Mouse (Mus musculus) hindbrain, embryonic 12.5 days (tissue): ENCODE results near the gene Wipf3. TPM values are rescaled to one million over a fixed set of nuclear protein-coding genes. Genes with fewer than 3 reads are reported as not detected.

Source experiments
- ATAC-seq: fragments of 200-750 bp; cut with Nextera tagmentation; 2 replicates; pipeline ENCODE4 v1.8.0; 2017; ENCODE audit warnings: moderate TSS enrichment; ENCODE audit not compliant: low FRiP score
- H3K27ac ChIP-seq: fragments of 300-500 bp; sonication (generic); 2 replicates; pipeline ENCODE4 v1.5.1; 2016; ENCODE audit warnings: mild to moderate bottlenecking
- H3K27me3 ChIP-seq: fragments of 300-500 bp; sonication (generic); 2 replicates; pipeline ENCODE4 v1.6.1; 2016; ENCODE audit warnings: mild to moderate bottlenecking
- H3K36me3 ChIP-seq: fragments of 300-500 bp; sonication (generic); 2 replicates; pipeline ENCODE4 v1.6.1; 2016; ENCODE audit warnings: mild to moderate bottlenecking
- H3K4me1 ChIP-seq: fragments of 300-500 bp; sonication (generic); 2 replicates; pipeline ENCODE4 v1.6.1; 2016
- H3K4me2 ChIP-seq: fragments of 300-500 bp; sonication (generic); replicated peaks from 2 replicates; pipeline ENCODE4 v1.6.1; 2016; ENCODE audit warnings: mild to moderate bottlenecking
- H3K4me3 ChIP-seq: fragments of 300-500 bp; sonication (generic); 2 replicates; pipeline ENCODE4 v1.5.1; 2016; ENCODE audit warnings: mild to moderate bottlenecking
- H3K9ac ChIP-seq: fragments of 300-500 bp; sonication (generic); 2 replicates; pipeline ENCODE4 v1.6.1; 2016; ENCODE audit warnings: mild to moderate bottlenecking, moderate library complexity
- H3K9me3 ChIP-seq: fragments of 300-500 bp; sonication (generic); replicated peaks from 2 replicates; pipeline ENCODE4 v1.6.1; 2016; ENCODE audit warnings: mild to moderate bottlenecking
- WGBS: fragments of 180-500 bp; shearing (Covaris S2); methylation state at CpG from one replicate; pipeline ENCODE4 v1.1.7; 2016; 5-methylcytosine and 5-hydroxymethylcytosine counted together
- polyA plus RNA-seq: library from polyadenylated mRNA; unstranded; fragments of >200 nt; fragmentation: Nextera tagmentation; extraction: Ambion mirVana; gene quantifications from 2 replicates; pipeline ENCODE4 v1.2.1, GENCODE M21; 2016

Gene Wipf3
- polyA plus RNA-seq, 1 experiment from 2014 or later, result 1.5 TPM

GRCm38 (mm10) chr6:54548314-54549019 lies 119.1 kb downstream of the Wipf3 start:
- no peak overlapping the region for H3K4me3 ChIP-seq
- H3K27me3 ChIP-seq, result no peaks in the 10 kb centered on the region
- H3K4me1 ChIP-seq, result peaks cover 51% of the 10 kb centered on the region
- H3K9ac ChIP-seq, result no peak overlapping the region
- H3K9me3 ChIP-seq, result peaks cover 4% of the 10 kb centered on the region; the same call in 1 of the 2 replicates
- peaks cover 8% of the 10 kb centered on the region for H3K36me3 ChIP-seq
- WGBS, result 65% methylated on average over 13 of the region's 13 CpGs
- ATAC-seq, result peak; percentile 35
- H3K27ac ChIP-seq, result peak overlapping the region; percentile 32; the same call in 1 of the 2 replicates
- no peak overlapping the region for H3K4me2 ChIP-seq

- ATAC-seq, result no peak
- no peaks in the 10 kb centered on the region for H3K27me3 ChIP-seq
- no peak overlapping the region for H3K4me3 ChIP-seq
- WGBS, result 67% methylated on average over 4 of the region's 4 CpGs
- H3K9me3 ChIP-seq, result no peaks in the 10 kb centered on the region
- H3K36me3 ChIP-seq, result no peaks in the 10 kb centered on the region
- H3K4me1 ChIP-seq, result peaks cover 59% of the 10 kb centered on the region
- H3K4me2 ChIP-seq, result no peak overlapping the region
- no peak overlapping the region for H3K9ac ChIP-seq
- no peak overlapping the region for H3K27ac ChIP-seq
Observed at GRCm38 (mm10) chr6:54549311-54549710, 119.9 kb downstream of the Wipf3 start.

GRCm38 (mm10) chr6:54550801-54551323 lies 121.5 kb downstream of the Wipf3 start:
- WGBS, result 57% methylated on average over 6 of the region's 7 CpGs
- ATAC-seq, result no peak
- H3K9ac ChIP-seq, result no peak overlapping the region
- H3K4me1 ChIP-seq, result peaks cover 74% of the 10 kb centered on the region
- no peaks in the 10 kb centered on the region for H3K9me3 ChIP-seq
- H3K4me2 ChIP-seq, result no peak overlapping the region
- H3K4me3 ChIP-seq, result no peak overlapping the region
- no peaks in the 10 kb centered on the region for H3K27me3 ChIP-seq
- no peaks in the 10 kb centered on the region for H3K36me3 ChIP-seq
- H3K27ac ChIP-seq, result no peak overlapping the region

- H3K9ac ChIP-seq, result no peak overlapping the region
- no peaks in the 10 kb centered on the region for H3K9me3 ChIP-seq
- 23% methylated on average over 9 of the region's 9 CpGs for WGBS
- H3K27me3 ChIP-seq, result no peaks in the 10 kb centered on the region
- no peak overlapping the region for H3K4me3 ChIP-seq
- ATAC-seq, result peak; percentile 69
- no peak overlapping the region for H3K4me2 ChIP-seq
- H3K27ac ChIP-seq, result peak overlapping the region; percentile 60
- H3K36me3 ChIP-seq, result no peaks in the 10 kb centered on the region
- peaks cover 73% of the 10 kb centered on the region for H3K4me1 ChIP-seq
Observed at GRCm38 (mm10) chr6:54552721-54553413, 123.5 kb downstream of the Wipf3 start.

Other genes starting within 250 kb of the Wipf3 start
- gene Prr15, start 103.8 kb upstream of the Wipf3 start, polyA plus RNA-seq, result 1.0 and 1.7 TPM in 2 replicates
- gene Scrn1, start 136.9 kb downstream of the Wipf3 start, polyA plus RNA-seq, result 79.3 and 89.4 TPM in 2 replicates
- 17.7 and 19.4 TPM in 2 replicates for gene Plekha8, start 165.5 kb downstream of the Wipf3 start, polyA plus RNA-seq
- gene Fkbp14, start 167.7 kb downstream of the Wipf3 start, polyA plus RNA-seq, result 21.0 and 26.4 TPM in 2 replicates